Mouse (Mus musculus): ENCODE data around the gene Anp32b. TPM values are rescaled to one million over a fixed set of nuclear protein-coding genes. Genes with fewer than 3 reads are reported as not detected.

Anp32b gene
- polyA plus RNA-seq, 1 experiment from 2014 or later, result 72.3 TPM

DNA sequence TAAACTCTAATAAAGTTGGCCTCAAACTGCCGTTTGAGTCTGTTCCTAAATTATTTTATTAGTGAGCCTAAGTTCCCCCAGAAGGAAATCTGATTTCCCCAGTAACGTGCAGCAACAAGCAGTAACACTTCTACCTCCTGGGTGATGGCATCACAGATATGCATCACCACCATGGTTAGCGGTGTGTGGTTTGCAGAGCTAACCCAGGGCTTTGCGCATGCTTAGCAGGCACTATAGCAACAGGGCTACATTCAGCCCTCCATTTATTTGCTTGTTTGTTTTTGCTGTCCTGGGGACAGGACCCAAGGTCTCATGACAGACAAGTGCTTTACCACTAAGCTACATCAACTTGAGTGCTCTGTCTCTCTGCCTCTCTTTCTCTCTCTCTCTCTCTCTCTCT, 8.2 kb upstream of the Anp32b start:
- H3K4me3 ChIP-seq, result no peak overlapping the region
- no peak overlapping the region for H3K4me2 ChIP-seq
- ATAC-seq (replicated peaks), result no peak
- H3K27me3 ChIP-seq (replicated peaks), result no peaks in the 10 kb centered on the region
- H3K36me3 ChIP-seq (replicated peaks), result no peaks in the 10 kb centered on the region
- H3K9me3 ChIP-seq, result no peaks in the 10 kb centered on the region
- no peaks in the 10 kb centered on the region for H3K4me1 ChIP-seq
- H3K9ac ChIP-seq, result no peak overlapping the region
- 71% methylated on average over 4 of the region's 4 CpGs for WGBS
- no peak overlapping the region for H3K27ac ChIP-seq

DNA sequence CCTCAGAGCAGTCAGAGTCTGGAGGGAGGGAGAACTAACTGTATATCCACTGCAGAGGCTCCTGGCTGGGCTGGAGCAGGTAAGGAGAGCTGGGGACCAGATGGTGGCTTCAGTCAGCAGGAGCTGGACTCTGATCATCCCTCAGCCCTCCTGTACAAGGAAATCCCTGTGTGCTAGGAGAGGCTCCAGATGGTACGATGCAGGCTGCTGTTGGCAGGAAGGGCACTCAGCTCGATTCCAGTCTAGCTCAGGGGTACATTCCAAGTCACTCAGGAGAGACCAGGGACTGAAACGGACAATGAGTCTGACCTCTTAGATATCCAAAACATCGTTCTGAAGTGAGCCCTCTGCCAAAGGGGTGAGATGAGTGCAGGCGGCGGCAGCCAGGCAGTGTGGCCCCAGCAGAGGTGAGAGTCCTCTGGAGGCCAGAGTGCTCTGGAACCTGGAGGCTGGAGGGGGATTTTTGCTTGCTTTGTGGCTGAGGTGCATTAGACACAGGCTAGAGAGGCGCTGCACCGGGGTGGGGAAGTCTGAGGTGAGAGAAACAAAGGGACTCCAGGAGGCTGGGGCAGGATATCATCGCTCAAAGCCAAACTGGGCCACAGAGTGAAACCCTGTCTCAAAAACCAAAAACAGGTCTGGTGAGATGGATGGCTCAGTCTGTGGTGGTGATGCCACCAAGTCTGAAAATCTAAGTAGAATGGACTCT, 5.3 kb upstream of the Anp32b start:
- no peak for ATAC-seq (replicated peaks)
- 43% methylated on average over 9 of the region's 9 CpGs for WGBS

DNA sequence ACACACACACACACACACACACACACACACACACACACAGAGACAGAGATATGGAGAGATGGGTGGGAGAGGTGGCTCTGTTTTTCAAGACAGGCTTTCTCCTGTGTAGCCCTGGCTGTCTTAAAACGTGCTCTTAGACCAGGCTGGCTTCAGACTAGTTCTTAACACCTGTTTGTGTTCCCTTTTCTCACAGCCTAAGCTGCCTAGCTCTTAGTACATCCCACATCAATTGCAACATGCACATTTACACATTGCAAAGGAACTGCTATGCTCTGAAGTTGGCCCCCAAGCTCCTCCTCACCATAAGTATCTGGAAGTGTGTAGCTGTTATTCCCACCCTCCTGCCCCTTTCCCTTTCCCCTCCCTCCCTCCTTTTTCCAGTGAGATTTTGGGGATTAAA, 3.2 kb upstream of the Anp32b start:
- ATAC-seq (replicated peaks), result no peak
- WGBS, result 55% methylated on average over 1 of the region's 1 CpGs
- no peak overlapping the region for H3K27ac ChIP-seq

More for the DNA sequence above, 5.3 kb upstream of the Anp32b start:
- H3K27me3 ChIP-seq (replicated peaks), result no peaks in the 10 kb centered on the region
- peaks cover 5% of the 10 kb centered on the region for H3K4me1 ChIP-seq
- no peak overlapping the region for H3K4me3 ChIP-seq
- H3K36me3 ChIP-seq (replicated peaks), result no peaks in the 10 kb centered on the region
- H3K27ac ChIP-seq, result no peak overlapping the region
- no peak overlapping the region for H3K4me2 ChIP-seq
- no peak overlapping the region for H3K9ac ChIP-seq
- no peaks in the 10 kb centered on the region for H3K9me3 ChIP-seq

DNA sequence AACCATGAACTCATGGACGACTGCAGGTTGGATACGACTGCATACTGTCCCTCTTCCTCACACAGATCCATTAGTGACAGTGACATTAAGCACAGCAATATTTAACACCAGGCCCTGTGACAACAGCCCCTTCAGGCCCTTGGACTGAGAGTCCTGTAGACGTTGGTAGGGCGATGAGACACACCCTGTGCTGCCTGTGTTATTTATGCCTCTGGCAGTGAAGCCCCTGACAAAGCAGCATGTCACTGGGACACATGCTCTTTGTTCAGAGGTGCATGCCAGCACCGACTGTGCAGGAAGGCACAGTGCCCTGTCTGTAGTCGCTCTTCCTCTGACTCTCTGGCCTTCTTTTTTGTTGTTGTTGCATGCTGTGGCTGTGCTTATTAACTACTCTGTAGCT, 1.8 kb upstream of the Anp32b start:
- H3K27me3 ChIP-seq (replicated peaks), result no peaks in the 10 kb centered on the region
- H3K4me2 ChIP-seq, result no peak overlapping the region
- H3K36me3 ChIP-seq (replicated peaks), result no peaks in the 10 kb centered on the region
- H3K4me1 ChIP-seq, result peaks cover 24% of the 10 kb centered on the region
- no peak for ATAC-seq (replicated peaks)
- no peak overlapping the region for H3K4me3 ChIP-seq
- H3K9ac ChIP-seq, result no peak overlapping the region
- H3K27ac ChIP-seq, result no peak overlapping the region
- H3K9me3 ChIP-seq, result no peaks in the 10 kb centered on the region
- WGBS, result 49% methylated on average over 6 of the region's 6 CpGs

More for the DNA sequence above, 3.2 kb upstream of the Anp32b start:
- Histone ChIP-seq H3K4me3 (no peak overlapping the region), H3K4me2 (no peak overlapping the region), H3K27me3 (replicated peaks) (no peaks in the 10 kb centered on the region), H3K4me1 (peaks cover 10% of the 10 kb centered on the region), H3K36me3 (replicated peaks) (no peaks in the 10 kb centered on the region), H3K9ac (no peak overlapping the region), H3K9me3 (no peaks in the 10 kb centered on the region)

DNA sequence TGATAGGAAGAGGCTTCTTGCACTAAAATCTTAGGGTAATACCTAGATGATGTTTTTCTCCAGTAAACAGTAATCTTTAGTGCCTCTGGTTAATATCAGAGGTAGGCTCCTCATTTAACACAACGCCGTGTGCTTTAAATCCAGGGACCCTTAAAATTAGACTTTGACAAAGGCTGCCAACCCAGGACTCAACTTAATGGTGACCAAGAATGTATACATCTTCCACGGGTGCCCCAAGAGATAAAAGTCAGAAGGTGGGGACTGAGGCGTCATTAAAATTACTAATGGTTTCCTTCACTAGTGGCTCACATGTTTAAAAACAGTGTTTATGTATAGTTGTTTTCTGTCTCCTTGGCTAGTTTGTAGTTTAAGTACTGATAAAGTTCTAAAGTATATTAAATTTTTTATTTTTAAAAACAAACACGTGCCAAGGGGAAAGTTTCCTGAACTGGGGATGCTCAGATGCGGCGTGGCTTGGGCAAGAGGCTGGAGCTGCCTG, 633 bp upstream of the Anp32b start:
- Histone ChIP-seq H3K4me3 (peak overlapping the region; percentile 89), H3K36me3 (replicated peaks) (no peaks in the 10 kb centered on the region), H3K9ac (peak overlapping the region; percentile 94), H3K27me3 (replicated peaks) (no peaks in the 10 kb centered on the region), H3K9me3 (no peaks in the 10 kb centered on the region), H3K4me1 (peaks cover 30% of the 10 kb centered on the region), H3K27ac (peak overlapping the region; percentile 98), H3K4me2 (peak overlapping the region; percentile 76)
- no peak for ATAC-seq (replicated peaks)
- 34% methylated on average over 7 of the region's 7 CpGs for WGBS

DNA sequence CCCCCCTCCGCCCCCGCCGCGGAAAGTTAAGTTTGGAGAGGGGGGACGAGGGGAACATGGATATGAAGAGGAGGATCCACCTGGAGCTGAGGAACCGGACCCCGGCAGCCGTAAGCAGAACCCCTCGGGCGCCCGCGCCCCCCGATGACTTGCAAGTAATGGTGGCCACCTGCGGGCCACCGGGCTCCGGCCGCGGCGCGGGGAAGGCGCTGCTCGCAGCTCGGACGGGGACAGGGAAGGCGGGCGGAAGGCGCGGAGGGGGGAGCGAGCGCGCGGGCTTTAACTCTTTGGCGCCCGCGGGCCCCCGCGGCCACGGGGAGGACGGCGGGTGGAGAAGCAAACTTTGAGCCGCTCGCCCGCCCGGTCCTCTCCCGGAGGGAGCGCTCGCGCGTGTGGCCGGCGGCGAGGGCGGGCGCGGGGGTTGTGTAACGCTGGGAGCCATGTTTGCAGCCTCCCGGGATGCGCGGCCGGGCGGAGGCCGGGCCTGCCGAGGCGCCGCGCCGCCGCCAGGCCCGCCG, 597 bp downstream of the Anp32b start:
- Histone ChIP-seq H3K9me3 (no peaks in the 10 kb centered on the region), H3K4me3 (peak overlapping the region; percentile 89), H3K27me3 (replicated peaks) (no peaks in the 10 kb centered on the region), H3K4me2 (peak overlapping the region; percentile 76), H3K9ac (peak overlapping the region; percentile 94), H3K27ac (peak overlapping the region; percentile 98), H3K4me1 (peaks cover 30% of the 10 kb centered on the region), H3K36me3 (replicated peaks) (no peaks in the 10 kb centered on the region)
- ATAC-seq (replicated peaks), result peak; percentile 61
- WGBS, result under 1% methylated on average over 56 of the region's 70 CpGs

DNA sequence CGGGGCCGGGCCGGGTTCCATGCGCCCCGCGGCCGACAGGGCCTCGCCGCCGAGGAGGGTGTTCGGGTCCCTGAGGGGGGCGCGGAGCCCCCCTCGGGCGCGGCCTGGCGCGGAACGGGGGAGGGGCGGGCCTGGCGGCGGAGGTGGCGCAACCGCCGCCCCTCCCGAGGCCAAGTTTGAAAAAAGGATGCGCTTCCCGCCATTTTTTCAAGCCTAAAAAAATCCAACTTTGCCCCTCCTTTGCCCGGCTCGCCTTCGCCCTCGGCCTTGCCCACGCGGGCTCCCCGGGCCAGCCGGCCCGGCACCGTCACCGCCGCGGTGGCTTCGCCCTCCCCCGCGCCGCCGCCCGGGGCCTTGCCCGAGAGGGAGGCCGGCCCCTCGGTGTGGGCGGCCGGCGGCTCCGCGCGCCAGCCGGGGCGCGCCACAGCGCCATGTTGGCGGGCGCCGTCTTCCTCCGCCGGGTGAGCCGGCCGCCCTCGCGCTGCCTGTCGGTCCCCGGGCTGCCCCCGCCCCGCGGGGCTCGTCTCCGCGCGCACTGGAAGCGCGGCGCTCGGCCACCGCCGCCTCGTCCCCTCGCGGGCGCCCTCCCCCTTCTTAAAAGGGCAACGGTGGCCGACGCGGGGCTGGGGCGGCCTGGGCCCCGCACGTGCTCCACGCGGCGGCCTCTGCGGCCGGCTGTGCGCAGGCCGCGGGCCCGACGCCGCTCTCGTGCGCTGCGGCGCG, 1.2 kb downstream of the Anp32b start:
- Histone ChIP-seq H3K9ac (peak overlapping the region; percentile 94), H3K4me3 (peak overlapping the region; percentile 89), H3K36me3 (replicated peaks) (no peaks in the 10 kb centered on the region), H3K4me1 (peaks cover 30% of the 10 kb centered on the region), H3K27ac (peak overlapping the region; percentile 98), H3K4me2 (peak overlapping the region; percentile 76), H3K27me3 (replicated peaks) (no peaks in the 10 kb centered on the region), H3K9me3 (no peaks in the 10 kb centered on the region)
- peak; percentile 70 for ATAC-seq (replicated peaks)
- under 1% methylated on average over 73 of the region's 111 CpGs for WGBS

DNA sequence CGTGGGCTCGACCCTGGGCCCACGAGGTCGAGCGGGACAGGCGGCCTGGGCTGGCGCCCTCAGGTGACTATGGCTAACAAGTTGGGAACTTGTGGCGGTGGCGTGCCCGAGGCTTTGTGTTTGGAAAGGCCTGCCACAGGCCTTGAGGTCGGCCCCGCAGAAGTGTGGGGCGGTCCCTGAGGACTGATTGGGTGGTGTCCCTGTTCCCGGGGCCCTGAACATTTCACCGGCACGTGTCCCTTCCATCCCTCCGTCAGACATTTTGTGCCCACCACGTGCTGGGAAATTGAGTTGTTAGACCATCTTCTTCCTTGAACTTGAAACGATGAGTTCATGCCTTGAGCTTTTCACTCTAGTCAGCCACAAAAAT, 1.8 kb downstream of the Anp32b start:
- under 1% methylated on average over 19 of the region's 19 CpGs for WGBS
- H3K36me3 ChIP-seq (replicated peaks), result no peaks in the 10 kb centered on the region
- peak overlapping the region; percentile 94 for H3K9ac ChIP-seq
- no peaks in the 10 kb centered on the region for H3K9me3 ChIP-seq
- ATAC-seq (replicated peaks), result peak; percentile 16
- peak overlapping the region; percentile 98 for H3K27ac ChIP-seq
- peak overlapping the region; percentile 89 for H3K4me3 ChIP-seq
- peak overlapping the region; percentile 76 for H3K4me2 ChIP-seq
- peaks cover 30% of the 10 kb centered on the region for H3K4me1 ChIP-seq
- no peaks in the 10 kb centered on the region for H3K27me3 ChIP-seq (replicated peaks)

DNA sequence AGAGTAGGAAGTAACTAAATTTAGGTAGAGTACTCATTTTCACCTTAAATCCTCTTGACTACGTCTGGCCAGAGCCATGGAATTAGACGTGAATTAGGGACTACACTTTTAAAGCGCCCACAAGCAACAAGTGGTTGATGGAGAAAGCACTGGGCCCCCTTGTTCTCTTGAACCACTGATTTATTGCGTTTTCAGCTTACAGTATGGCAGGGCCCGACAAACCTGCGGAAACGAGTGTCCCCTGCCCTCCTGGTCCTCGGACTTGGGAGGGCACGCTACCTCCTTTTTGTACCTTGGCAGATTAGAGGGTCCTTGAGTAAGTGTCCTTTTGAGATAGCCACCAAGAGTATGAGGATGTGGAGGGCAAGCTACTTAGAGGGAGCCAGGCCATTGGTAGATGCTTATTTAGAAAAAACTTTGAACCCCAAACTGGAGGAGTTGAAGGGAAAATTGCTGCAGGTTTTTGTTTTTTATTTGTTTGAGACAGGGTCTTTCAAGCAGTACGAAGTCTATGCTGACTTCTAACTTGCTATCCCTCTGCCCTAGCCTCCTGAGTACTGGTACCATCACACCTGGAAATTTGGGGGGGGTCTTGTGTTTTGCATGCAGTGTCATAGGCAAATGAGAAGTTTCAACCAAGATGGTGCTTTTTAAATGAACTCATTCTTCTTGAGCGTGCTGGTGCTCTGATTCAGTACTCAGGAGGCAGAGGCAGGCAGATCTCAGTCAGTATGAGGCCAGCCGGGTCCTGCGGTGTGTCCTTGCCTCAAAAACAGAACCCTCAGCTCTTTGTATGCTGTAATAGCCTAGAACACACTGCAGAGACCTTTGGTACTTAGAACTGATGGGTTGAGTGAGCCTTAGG, 2.4 kb downstream of the Anp32b start:
- peak overlapping the region; percentile 89 for H3K4me3 ChIP-seq
- H3K4me1 ChIP-seq, result peaks cover 30% of the 10 kb centered on the region
- 43% methylated on average over 13 of the region's 13 CpGs for WGBS
- H3K27me3 ChIP-seq (replicated peaks), result no peaks in the 10 kb centered on the region
- H3K9ac ChIP-seq, result 0 out of 2 replicates have a peak overlapping the region, but pooled peaks have one; percentile 94
- no peak for ATAC-seq (replicated peaks)
- peak overlapping the region; percentile 76 for H3K4me2 ChIP-seq
- H3K9me3 ChIP-seq, result no peaks in the 10 kb centered on the region
- H3K27ac ChIP-seq, result peak overlapping the region; percentile 98; the same call in 1 of the 2 replicates
- H3K36me3 ChIP-seq (replicated peaks), result no peaks in the 10 kb centered on the region

DNA sequence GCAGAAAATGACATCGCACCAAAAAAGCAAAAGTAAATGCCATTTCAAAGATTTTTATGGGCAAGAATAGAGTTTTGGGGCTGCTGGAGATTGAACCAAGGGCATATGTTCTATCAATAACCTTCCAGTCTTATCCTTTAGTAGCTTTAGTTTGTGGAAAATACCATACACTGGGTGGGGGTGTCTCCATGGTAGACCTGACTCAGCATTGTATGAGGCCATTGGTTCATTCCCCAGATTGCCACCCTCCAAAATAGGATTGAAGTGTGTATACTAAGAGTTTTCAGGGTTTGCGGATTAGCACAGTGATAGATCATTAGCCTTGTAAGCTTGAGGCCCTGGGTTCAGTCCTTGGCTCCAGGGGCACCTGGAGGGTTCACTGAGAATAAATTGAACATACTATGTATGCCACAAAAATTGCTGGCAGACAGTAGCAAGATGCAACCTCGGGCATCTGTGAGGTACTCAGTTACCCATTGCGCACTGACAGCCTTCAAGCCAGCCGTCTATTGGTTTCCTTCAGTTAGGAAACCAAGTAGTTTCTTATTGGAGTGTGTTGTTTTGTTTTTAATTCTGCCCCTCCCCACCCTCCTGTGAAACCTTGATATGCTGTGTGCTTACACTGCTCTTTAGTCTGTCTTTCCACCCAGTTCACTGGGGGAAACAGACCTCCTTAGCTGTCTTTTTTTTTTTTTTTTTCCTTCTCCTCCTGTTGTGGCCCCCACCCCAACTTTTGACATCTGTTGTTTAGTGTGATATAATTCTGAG, 3.6 kb downstream of the Anp32b start:
- Histone ChIP-seq H3K27ac (no peak overlapping the region), H3K36me3 (replicated peaks) (no peaks in the 10 kb centered on the region), H3K4me1 (peaks cover 30% of the 10 kb centered on the region), H3K9ac (no peak overlapping the region; the same call in 1 of the 2 replicates), H3K9me3 (no peaks in the 10 kb centered on the region), H3K4me3 (no peak overlapping the region), H3K4me2 (no peak overlapping the region), H3K27me3 (replicated peaks) (no peaks in the 10 kb centered on the region)
- ATAC-seq (replicated peaks), result no peak
- 80% methylated on average over 5 of the region's 5 CpGs for WGBS

DNA sequence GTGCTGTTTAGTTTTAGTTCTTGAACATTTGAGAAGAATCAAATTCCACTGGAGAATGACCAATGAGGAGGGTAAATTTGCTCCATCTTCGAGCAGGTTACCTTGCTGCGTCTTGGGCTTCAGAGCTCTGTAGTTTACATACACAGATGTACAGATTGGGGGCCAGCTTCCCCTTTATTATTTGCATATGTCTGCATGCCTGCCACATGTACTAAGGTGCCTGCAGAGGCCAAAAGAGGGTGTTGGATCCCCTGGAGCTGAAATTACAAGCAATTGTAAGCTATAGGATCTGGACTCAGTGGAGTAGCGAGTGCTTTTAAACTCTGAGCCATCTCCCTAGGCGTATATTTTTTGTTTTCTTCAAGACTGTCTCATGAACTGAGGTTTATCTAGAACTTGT, 6.1 kb downstream of the Anp32b start:
- H3K4me2 ChIP-seq, result no peak overlapping the region
- ATAC-seq (replicated peaks), result no peak

More for the DNA sequence above, 6.1 kb downstream of the Anp32b start:
- Histone ChIP-seq H3K27ac (no peak overlapping the region), H3K4me3 (no peak overlapping the region), H3K9me3 (no peaks in the 10 kb centered on the region), H3K9ac (no peak overlapping the region), H3K36me3 (replicated peaks) (0 out of 2 replicates have a peak, but pooled peaks cover 7% of the 10 kb centered on the region), H3K27me3 (replicated peaks) (no peaks in the 10 kb centered on the region), H3K4me1 (peaks cover 22% of the 10 kb centered on the region)
- WGBS, result 93% methylated on average over 4 of the region's 4 CpGs

Measured in midbrain, embryonic 15.5 days (tissue).